Mouse (Mus musculus) neutrophil, adult 5-6 weeks (primary cell): ENCODE results near the gene Vmn1r184. TPM values are rescaled to one million over a fixed set of nuclear protein-coding genes. Genes with fewer than 3 reads are reported as not detected.
"Not testable (repeated sequence)": the region's sequence is repeated elsewhere in the genome, so short reads cannot be mapped to it uniquely, and the experiment has no call there.

Experiments used
- ATAC-seq: fragments of 151-379, 151-347 bp; 2 replicates; pipeline ENCODE4 v1.8.0; 2017; ENCODE audit warnings: mild to moderate bottlenecking, moderate TSS enrichment; ENCODE audit not compliant: insufficient number of reproducible peaks, poor library complexity, low FRiP score, severe bottlenecking; ENCODE audit errors: extremely low read depth
- total RNA-seq: library from RNA; stranded (forward); fragments of 200-1000 nt; gene quantifications from 2 replicates; pipeline ENCODE4 v1.2.3, GENCODE M21; 2017

The Vmn1r184 gene
- not detected in 2 replicates for total RNA-seq

DNA sequence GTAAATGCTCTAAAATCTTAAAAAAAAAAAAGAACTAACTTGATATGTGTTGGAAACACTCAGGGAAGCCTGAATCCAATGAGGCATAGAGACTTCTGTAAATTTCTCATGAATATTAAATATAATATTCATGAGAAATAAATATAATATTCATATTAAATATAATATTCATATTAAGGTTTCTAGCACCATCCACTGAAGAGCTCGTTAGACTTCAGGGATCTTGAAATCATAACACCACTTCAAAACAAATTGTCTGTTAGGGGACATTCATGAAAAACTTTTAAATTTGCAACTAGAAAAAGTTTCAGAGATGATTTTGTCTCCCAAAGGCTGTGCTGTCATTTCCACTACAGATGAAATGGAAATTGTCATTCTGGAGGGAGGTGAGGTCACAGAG lies at the start of gene Vmn1r184:
TSS of gene Vmn1r184 (plus strand) at position 301 of the 400 bp plus-strand sequence.
- not testable (repeated sequence) for ATAC-seq

DNA sequence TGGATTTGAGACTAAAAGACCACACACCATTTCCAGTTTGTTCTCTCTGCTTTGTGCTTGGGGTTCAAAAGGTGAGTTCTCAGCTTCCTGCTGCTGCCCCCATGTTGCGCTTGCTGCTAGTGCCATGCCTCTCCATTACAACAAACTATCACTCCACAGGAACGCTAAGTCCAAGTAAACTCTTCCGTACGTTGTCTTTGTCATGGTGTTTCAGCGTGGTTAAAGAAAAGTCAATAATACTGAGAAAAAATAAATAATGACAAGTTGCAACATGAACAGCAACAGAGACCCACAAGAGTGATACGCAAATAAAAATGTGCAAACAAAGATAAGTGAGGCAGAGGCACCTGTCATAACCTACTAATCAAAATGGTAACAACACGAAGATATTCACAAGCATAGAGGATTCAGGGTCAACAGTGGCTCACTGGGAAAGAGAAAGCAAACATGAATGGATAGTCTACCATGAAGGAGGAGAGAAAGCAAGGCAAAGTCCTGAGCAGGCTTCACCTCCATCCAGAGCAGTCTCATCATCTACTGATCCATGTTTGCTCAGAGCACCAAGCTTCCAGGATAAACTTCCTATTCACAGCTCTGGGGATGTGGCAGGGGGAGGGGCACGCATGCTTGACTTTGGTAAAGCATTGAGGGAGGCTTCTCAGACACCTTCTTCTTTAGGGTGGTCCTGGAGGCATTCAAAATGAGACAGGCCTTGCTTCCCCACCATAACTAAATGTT lies 43.5 kb downstream of the Vmn1r184 start:
- ATAC-seq: not testable (repeated sequence)

GRCm38 (mm10) chr7:26306926-26307325 lies 46.8 kb downstream of the Vmn1r184 start, which contains the start of gene Cyp2a4:
Gene Cyp2a4 (plus strand): TSS chr7:26307169.
- ATAC-seq: not testable (repeated sequence)

GRCm38 (mm10) chr7:26311786-26312185 lies 51.7 kb downstream of the Vmn1r184 start:
- not testable (repeated sequence) for ATAC-seq

- not testable (repeated sequence) for ATAC-seq
Observed at GRCm38 (mm10) chr7:26315194-26315593, 55.1 kb downstream of the Vmn1r184 start.

DNA sequence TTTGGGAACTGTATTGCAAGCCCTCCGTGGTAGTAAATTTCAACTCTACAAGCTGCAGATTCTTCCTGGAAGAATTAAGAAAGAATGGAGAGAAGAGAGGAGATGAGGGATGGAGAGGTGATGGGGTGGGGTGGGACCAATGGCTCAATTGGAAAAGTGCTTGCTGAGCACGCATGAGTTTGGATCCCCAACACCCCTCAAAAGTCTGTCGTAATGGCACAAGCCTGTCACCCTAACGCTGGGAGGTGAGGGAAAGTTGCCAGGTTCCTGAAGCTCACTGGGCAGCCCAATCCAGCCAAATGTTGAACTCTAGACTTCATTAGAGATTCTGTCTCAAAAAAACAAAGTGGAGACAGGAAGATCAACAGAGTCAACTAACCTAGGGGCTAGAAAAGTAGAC lies 55.7 kb downstream of the Vmn1r184 start:
- ATAC-seq: not testable (repeated sequence)

Other genes with a start within 250 kb of the Vmn1r184 start
- gene Cyp2b13, start 198.8 kb upstream of the Vmn1r184 start, total RNA-seq: not detected in 2 replicates
- gene Cyp2b9, start 86.9 kb upstream of the Vmn1r184 start, total RNA-seq: not detected in 2 replicates
- not detected in 2 replicates for gene Cyp2a4, start 46.8 kb downstream of the Vmn1r184 start, total RNA-seq
- gene Nlrp9c, start 143.4 kb downstream of the Vmn1r184 start, total RNA-seq: not detected in 2 replicates
- not detected in 2 replicates for gene Nlrp4a, start 174.8 kb downstream of the Vmn1r184 start, total RNA-seq